Mouse (Mus musculus) liver, adult 2 months (tissue): ENCODE measurements around the gene Flt1.

Source experiments
- CTCF ChIP-seq: fragments of 200-500 bp; IDR thresholded peaks from 2 replicates; pipeline ENCODE4 v1.5.1; 2011; ENCODE audit warnings: low read depth, low read length, control low read depth
- POLR2A ChIP-seq: fragments of 200-500 bp; IDR thresholded peaks from 2 replicates; pipeline ENCODE4 v1.6.1; 2011; ENCODE audit warnings: low read length, control low read depth; ENCODE audit not compliant: insufficient read depth; ENCODE audit errors: extremely low read depth

- no peak for TF ChIP-seq POLR2A
- no peak for TF ChIP-seq CTCF
These were observed 107.6 kb downstream of the Flt1 start for GRCm38 (mm10) chr5:147618243-147618642.
